Mouse (Mus musculus) testis, adult 2 months (tissue): ENCODE measurements at regions not wholly inside any gene's neighbourhood (a gene's known extent, or its start where the extent isn't known, plus 50 kb on each side); places are given as distances from the start of the nearest gene placed in this dataset.

Experiments
- CTCF ChIP-seq: fragments of 200-500 bp; IDR thresholded peaks from 2 replicates; pipeline ENCODE4 v1.5.1; 2012; ENCODE audit warnings: low read depth, mild to moderate bottlenecking, inconsistent platforms, low read length, moderate library complexity; ENCODE audit not compliant: control insufficient read depth, insufficient read depth, insufficient replicate concordance
- POLR2A ChIP-seq: fragments of 200-500 bp; IDR thresholded peaks from 2 replicates; pipeline ENCODE4 v1.6.1; 2012; ENCODE audit warnings: low read depth, mild to moderate bottlenecking, inconsistent platforms, low read length, moderate library complexity; ENCODE audit not compliant: control insufficient read depth

DNA sequence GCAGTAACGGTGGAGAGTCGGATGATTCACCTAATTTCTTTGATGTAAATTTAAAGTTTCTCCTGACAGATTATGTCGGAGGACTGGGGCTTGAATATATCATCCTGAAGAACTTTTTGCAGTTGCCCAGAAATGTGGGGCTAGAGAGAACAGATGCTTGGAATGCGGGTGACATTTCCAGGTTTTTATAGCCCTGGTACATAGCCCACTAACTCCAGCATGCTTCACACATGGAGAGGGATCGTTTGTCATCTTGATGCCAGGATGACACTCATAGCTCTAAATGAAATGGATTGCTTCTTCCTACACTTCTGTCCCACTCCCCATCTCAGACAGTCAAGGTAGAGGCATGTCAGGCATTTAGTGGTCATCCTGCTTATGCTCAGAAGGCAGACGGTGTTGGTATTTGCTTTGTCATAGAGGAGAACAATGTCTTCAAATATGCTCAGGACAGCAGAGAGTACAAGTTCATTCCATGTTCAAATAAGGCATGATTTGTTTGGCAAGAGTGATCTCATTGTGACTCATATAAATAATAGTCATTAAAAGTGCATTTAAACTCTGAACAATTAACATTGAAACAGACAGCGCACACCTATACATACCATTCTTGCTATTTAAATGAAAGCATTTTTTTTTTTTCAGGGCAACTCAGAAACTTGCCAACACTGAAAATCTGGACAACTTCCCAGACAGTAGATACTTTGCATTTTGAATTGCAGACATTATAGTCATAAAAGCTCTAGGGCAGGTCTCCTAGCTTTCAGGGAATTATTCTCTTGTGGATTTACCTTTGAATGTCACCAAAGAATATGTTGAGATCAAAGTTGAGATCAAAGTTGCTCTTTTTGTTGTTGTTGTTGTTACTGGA lies 171.7 kb upstream of the Ptbp2 start:
- TF ChIP-seq CTCF (no peak), POLR2A (no peak)
